Mouse (Mus musculus): ENCODE results near the gene Asic1. TPM values are rescaled to one million over a fixed set of nuclear protein-coding genes. Genes with fewer than 3 reads are reported as not detected.

The Asic1 gene
- polyA plus RNA-seq, 1 experiment from 2014 or later = 1.2 TPM

DNA sequence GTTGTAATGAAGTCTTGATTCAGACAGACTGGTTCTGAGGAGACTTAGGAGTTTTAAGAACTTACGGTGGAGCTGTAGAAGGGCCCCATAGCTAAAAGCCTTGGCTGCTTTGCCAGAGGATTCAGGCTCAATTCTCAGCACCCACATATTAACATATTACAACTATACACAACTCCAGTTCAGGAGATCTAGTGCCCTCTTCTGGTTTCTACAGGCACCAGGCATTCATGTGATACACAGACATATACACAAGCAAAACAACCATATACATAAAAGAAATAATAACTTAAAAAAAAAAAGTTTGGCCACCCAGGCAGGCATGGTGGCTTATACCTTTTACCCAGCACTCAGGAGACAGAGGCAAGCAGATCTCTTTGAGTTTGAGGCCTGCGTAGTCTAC is 2.6 kb upstream of the Asic1 start:
- WGBS = 100% methylated on average over 2 of the region's 2 CpGs
- H3K27ac ChIP-seq (replicated peaks) = no peak overlapping the region
- H3K9ac ChIP-seq (ENCODE audit: low read length) = no peak overlapping the region
- ATAC-seq (ENCODE audit: low FRiP score, low TSS enrichment) = no peak
- no peak for DNase-seq (ENCODE audit: low spot score)
- H3K4me2 ChIP-seq (replicated peaks; ENCODE audit: low read depth) = no peak overlapping the region
- peaks cover 5% of the 10 kb centered on the region; the same call in 1 of the 2 replicates for H3K27me3 ChIP-seq (ENCODE audit: control insufficient read depth, insufficient read depth, low read length)
- no peak overlapping the region for H3K4me3 ChIP-seq (ENCODE audit: low read depth, low read length)
- H3K36me3 ChIP-seq (ENCODE audit: control insufficient read depth, insufficient read depth, low read length) = no peaks in the 10 kb centered on the region
- no peak for TF ChIP-seq EP300 (optimal IDR thresholded peaks at IDR 0.05)
- no peak for TF ChIP-seq CTCF (IDR thresholded peaks at IDR 0.05; ENCODE audit: low read depth)
- no peaks in the 10 kb centered on the region for H3K9me3 ChIP-seq (ENCODE audit: control insufficient read depth, low read length)
- H3K4me1 ChIP-seq (replicated peaks; ENCODE audit: control insufficient read depth, insufficient read depth) = 0 out of 2 replicates have a peak, but pooled peaks cover 3% of the 10 kb centered on the region

DNA sequence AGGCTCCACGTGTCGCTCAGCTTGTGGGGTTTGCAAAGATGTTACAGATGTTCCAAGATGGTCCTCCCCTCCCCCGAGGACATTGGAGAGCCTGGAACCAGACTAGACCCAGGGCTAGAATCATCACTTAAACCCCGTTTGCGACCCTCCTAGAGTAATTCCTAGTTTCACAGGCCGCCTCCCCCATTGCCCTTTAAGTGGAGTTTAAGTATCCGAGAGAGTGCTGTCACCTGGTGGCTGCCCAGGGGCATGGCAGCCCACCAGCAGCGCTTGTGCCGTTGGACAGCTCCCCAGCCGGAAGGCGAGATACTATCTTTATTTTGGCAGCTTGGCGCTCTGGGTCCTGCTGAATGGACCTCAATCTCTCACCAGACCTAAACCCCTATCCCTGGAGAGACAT is 1.3 kb upstream of the Asic1 start:
- no peak overlapping the region for H3K27ac ChIP-seq (replicated peaks)
- no peaks in the 10 kb centered on the region for H3K36me3 ChIP-seq (ENCODE audit: control insufficient read depth, insufficient read depth, low read length)
- WGBS = 3% methylated on average over 12 of the region's 12 CpGs
- H3K9me3 ChIP-seq (ENCODE audit: control insufficient read depth, low read length) = no peaks in the 10 kb centered on the region
- H3K9ac ChIP-seq (ENCODE audit: low read length) = no peak overlapping the region
- no peak overlapping the region for H3K4me2 ChIP-seq (replicated peaks; ENCODE audit: low read depth)
- no peak for ATAC-seq (ENCODE audit: low FRiP score, low TSS enrichment)
- H3K4me3 ChIP-seq (ENCODE audit: low read depth, low read length) = no peak overlapping the region
- peaks cover 5% of the 10 kb centered on the region; the same call in 1 of the 2 replicates for H3K27me3 ChIP-seq (ENCODE audit: control insufficient read depth, insufficient read depth, low read length)
- DNase-seq (ENCODE audit: low spot score) = peak; percentile 74
- TF ChIP-seq EP300 (optimal IDR thresholded peaks at IDR 0.05) = no peak
- TF ChIP-seq CTCF (IDR thresholded peaks at IDR 0.05; ENCODE audit: low read depth) = peak; percentile 95
- H3K4me1 ChIP-seq (replicated peaks; ENCODE audit: control insufficient read depth, insufficient read depth) = 0 out of 2 replicates have a peak, but pooled peaks cover 2% of the 10 kb centered on the region

DNA sequence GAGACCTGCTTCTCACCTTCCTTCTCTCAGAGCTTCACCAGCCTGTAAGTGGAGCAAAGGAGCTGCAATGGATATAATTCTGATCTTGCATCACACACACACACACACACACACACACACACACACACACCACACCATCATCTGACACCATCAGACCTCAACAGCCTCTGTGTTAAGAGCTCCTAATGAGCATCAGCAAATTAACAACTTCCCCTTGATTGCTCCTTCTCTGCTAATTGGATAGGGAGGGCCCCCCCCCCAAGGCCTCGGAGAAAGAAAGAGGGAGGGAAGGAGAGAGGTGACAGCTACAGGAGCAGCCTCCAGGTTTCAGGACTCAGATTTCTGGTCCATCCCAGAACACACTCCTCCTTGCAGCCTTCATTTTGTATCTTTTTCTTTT is 776 bp upstream of the Asic1 start:
- WGBS = 8% methylated on average over 1 of the region's 1 CpGs
- no peak for TF ChIP-seq CTCF (IDR thresholded peaks at IDR 0.05; ENCODE audit: low read depth)
- no peak for TF ChIP-seq EP300 (optimal IDR thresholded peaks at IDR 0.05)
- ATAC-seq (ENCODE audit: low FRiP score, low TSS enrichment) = no peak
- H3K9ac ChIP-seq (ENCODE audit: low read length) = no peak overlapping the region
- no peak for DNase-seq (ENCODE audit: low spot score)
- H3K9me3 ChIP-seq (ENCODE audit: control insufficient read depth, low read length) = no peaks in the 10 kb centered on the region
- no peak overlapping the region for H3K27ac ChIP-seq (replicated peaks)
- peaks cover 5% of the 10 kb centered on the region; the same call in 1 of the 2 replicates for H3K27me3 ChIP-seq (ENCODE audit: control insufficient read depth, insufficient read depth, low read length)
- no peak overlapping the region for H3K4me2 ChIP-seq (replicated peaks; ENCODE audit: low read depth)
- no peak overlapping the region for H3K4me3 ChIP-seq (ENCODE audit: low read depth, low read length)
- no peaks in the 10 kb centered on the region for H3K36me3 ChIP-seq (ENCODE audit: control insufficient read depth, insufficient read depth, low read length)
- no peaks in the 10 kb centered on the region for H3K4me1 ChIP-seq (replicated peaks; ENCODE audit: control insufficient read depth, insufficient read depth)

DNA sequence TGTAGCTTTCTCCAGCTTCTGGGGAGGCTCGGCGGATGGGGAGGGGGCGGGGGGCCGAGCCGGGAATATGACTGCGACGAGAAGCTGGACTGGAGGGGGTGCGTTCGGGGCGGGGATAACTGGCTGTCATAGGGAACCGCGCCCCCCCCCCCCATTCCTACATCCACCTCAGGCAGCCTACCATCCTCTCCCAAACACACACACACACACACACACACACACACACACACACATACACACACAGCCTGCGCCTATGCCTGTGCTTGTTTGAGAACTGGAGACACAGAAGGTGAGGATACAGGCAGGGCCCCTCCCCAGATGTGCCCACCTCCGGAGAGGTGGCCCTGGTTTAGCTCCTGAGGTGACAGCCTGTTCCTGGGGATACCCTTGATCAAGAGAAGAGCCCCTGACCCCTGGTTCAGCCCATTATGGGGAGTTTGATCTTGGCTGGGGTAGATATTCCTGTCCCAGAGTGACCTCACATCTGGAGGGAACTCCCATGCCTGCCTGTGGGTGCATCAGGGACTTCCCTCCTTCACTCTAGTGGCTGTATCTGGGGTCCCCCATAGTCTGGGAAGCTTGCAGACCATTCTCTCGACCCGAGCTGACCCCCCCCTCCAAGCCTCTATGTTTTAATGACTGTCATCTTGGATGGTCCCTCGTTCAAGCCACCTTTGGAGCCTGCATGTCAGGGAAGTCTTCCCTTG is 949 bp downstream of the Asic1 start:
- Histone ChIP-seq H3K4me3 (ENCODE audit: low read depth, low read length) (peak overlapping the region; percentile 50), H3K27ac (replicated peaks) (no peak overlapping the region), H3K4me1 (replicated peaks; ENCODE audit: control insufficient read depth, insufficient read depth) (no peaks in the 10 kb centered on the region), H3K27me3 (ENCODE audit: control insufficient read depth, insufficient read depth, low read length) (peaks cover 5% of the 10 kb centered on the region; the same call in 1 of the 2 replicates), H3K9ac (ENCODE audit: low read length) (peak overlapping the region; percentile 48), H3K4me2 (replicated peaks; ENCODE audit: low read depth) (peak overlapping the region; percentile 96), H3K9me3 (ENCODE audit: control insufficient read depth, low read length) (no peaks in the 10 kb centered on the region), H3K36me3 (ENCODE audit: control insufficient read depth, insufficient read depth, low read length) (no peaks in the 10 kb centered on the region)
- TF ChIP-seq EP300 (optimal IDR thresholded peaks at IDR 0.05) (no peak), CTCF (IDR thresholded peaks at IDR 0.05; ENCODE audit: low read depth) (no peak)
- WGBS = 10% methylated on average over 14 of the region's 17 CpGs
- ATAC-seq (ENCODE audit: low FRiP score, low TSS enrichment) (no peak), DNase-seq (ENCODE audit: low spot score) (no peak)

DNA sequence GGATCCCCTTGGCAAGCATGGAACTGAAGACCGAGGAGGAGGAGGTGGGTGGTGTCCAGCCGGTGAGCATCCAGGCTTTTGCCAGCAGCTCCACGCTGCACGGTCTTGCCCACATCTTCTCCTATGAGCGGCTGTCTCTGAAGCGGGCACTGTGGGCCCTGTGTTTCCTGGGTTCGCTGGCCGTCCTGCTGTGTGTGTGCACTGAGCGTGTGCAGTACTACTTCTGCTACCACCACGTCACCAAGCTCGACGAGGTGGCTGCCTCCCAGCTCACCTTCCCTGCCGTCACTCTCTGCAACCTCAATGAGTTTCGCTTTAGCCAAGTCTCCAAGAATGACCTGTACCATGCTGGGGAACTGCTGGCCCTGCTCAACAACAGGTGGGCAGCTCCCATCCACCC is 1.6 kb downstream of the Asic1 start:
- Histone ChIP-seq H3K9me3 (ENCODE audit: control insufficient read depth, low read length) (no peaks in the 10 kb centered on the region), H3K4me3 (ENCODE audit: low read depth, low read length) (no peak overlapping the region), H3K9ac (ENCODE audit: low read length) (no peak overlapping the region), H3K27me3 (ENCODE audit: control insufficient read depth, insufficient read depth, low read length) (peaks cover 5% of the 10 kb centered on the region; the same call in 1 of the 2 replicates), H3K4me2 (replicated peaks; ENCODE audit: low read depth) (no peak overlapping the region), H3K4me1 (replicated peaks; ENCODE audit: control insufficient read depth, insufficient read depth) (no peaks in the 10 kb centered on the region), H3K27ac (replicated peaks) (no peak overlapping the region), H3K36me3 (ENCODE audit: control insufficient read depth, insufficient read depth, low read length) (no peaks in the 10 kb centered on the region)
- no peak for TF ChIP-seq EP300 (optimal IDR thresholded peaks at IDR 0.05)
- TF ChIP-seq CTCF (IDR thresholded peaks at IDR 0.05; ENCODE audit: low read depth) = no peak
- ATAC-seq (ENCODE audit: low FRiP score, low TSS enrichment) = no peak
- DNase-seq (ENCODE audit: low spot score) = no peak
- WGBS = 70% methylated on average over 14 of the region's 14 CpGs

DNA sequence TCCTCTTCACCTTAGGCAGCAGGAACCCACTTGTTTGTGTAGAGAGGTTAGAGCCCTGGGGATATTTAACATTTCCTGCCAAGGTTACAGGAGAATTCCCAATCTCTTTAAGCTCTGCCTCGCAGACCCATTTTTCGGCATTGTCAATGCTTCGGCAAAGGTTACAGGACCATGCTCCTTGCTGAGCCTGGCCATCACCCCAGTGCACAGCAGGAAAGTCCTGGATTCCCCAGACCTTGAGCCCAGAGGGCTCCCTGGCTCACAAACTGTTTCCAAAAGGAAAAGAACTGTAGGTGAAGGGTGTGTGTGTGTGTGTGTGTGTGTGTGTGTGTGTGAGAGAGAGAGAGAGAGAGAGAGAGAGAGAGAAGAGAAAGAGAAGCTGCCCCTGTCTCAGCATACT is 4.7 kb downstream of the Asic1 start:
- no peak for TF ChIP-seq CTCF (IDR thresholded peaks at IDR 0.05; ENCODE audit: low read depth)
- TF ChIP-seq EP300 (optimal IDR thresholded peaks at IDR 0.05) = no peak
- Histone ChIP-seq H3K36me3 (ENCODE audit: control insufficient read depth, insufficient read depth, low read length) (no peaks in the 10 kb centered on the region), H3K9me3 (ENCODE audit: control insufficient read depth, low read length) (no peaks in the 10 kb centered on the region), H3K4me1 (replicated peaks; ENCODE audit: control insufficient read depth, insufficient read depth) (no peaks in the 10 kb centered on the region), H3K4me3 (ENCODE audit: low read depth, low read length) (no peak overlapping the region), H3K27ac (replicated peaks) (no peak overlapping the region), H3K9ac (ENCODE audit: low read length) (no peak overlapping the region), H3K4me2 (replicated peaks; ENCODE audit: low read depth) (no peak overlapping the region), H3K27me3 (ENCODE audit: control insufficient read depth, insufficient read depth, low read length) (peaks cover 5% of the 10 kb centered on the region; the same call in 1 of the 2 replicates)
- ATAC-seq (ENCODE audit: low FRiP score, low TSS enrichment) (no peak), DNase-seq (ENCODE audit: low spot score) (no peak)
- WGBS = 80% methylated on average over 3 of the region's 3 CpGs
